Mouse (Mus musculus) telencephalon, adult 2 months (tissue): ENCODE measurements around the gene Mylk2.
A peak's percentile ranks its signal among the peaks of the same experiment; 100 is the strongest.

Experiments
- DNase-seq: peaks from one replicate; pipeline ENCODE4 v3.0.0-alpha.2; 2011; ENCODE audit warnings: low read depth, low spot score

Mylk2 gene

GRCm38 (mm10) chr2:152943568-152943967 lies 32.4 kb downstream of the Mylk2 start:
- no peak for DNase-seq

GRCm38 (mm10) chr2:152944013-152944412 lies 32.9 kb downstream of the Mylk2 start:
- DNase-seq = no peak

- DNase-seq = no peak
These were observed 35.9 kb downstream of the Mylk2 start for GRCm38 (mm10) chr2:152947098-152947497.

GRCm38 (mm10) chr2:152948438-152949020 lies 37.4 kb downstream of the Mylk2 start:
- no peak for DNase-seq

- DNase-seq = no peak
These were observed 39.4 kb downstream of the Mylk2 start for GRCm38 (mm10) chr2:152950358-152951064.

- DNase-seq = no peak
These were observed 40.1 kb downstream of the Mylk2 start, which contains the start of gene Dusp15 for GRCm38 (mm10) chr2:152951065-152951849. Dusp15 (minus strand) TSS chr2:152951698.

- no peak for DNase-seq
These were observed 40.9 kb downstream of the Mylk2 start for GRCm38 (mm10) chr2:152951850-152952720.

- no peak for DNase-seq
These were observed 47.0 kb downstream of the Mylk2 start for GRCm38 (mm10) chr2:152958116-152958515.

GRCm38 (mm10) chr2:152962091-152962793 lies 51.1 kb downstream of the Mylk2 start, which contains the start of gene Ttll9:
Ttll9 (plus strand) TSS chr2:152962485.
- peak; percentile 89 for DNase-seq

- no peak for DNase-seq
These were observed 54.4 kb downstream of the Mylk2 start for GRCm38 (mm10) chr2:152965555-152965954.
